Mouse (Mus musculus) lung, embryonic 15.5 days (tissue): ENCODE measurements at regions not wholly inside any gene's neighbourhood (a gene's known extent, or its start where the extent isn't known, plus 50 kb on each side); places are given as distances from the start of the nearest gene placed in this dataset.

Experiments used
- ATAC-seq: fragments of 200-750 bp; cut with Nextera tagmentation; 2 replicates; pipeline ENCODE4 v1.8.0; 2017; ENCODE audit warnings: moderate number of reproducible peaks, borderline replicate concordance; ENCODE audit not compliant: low FRiP score, low TSS enrichment; ENCODE audit errors: extremely low read depth
- H3K27ac ChIP-seq: fragments of 300-500 bp; sonication (generic); 2 replicates; pipeline ENCODE4 v1.5.1; 2015; ENCODE audit warnings: moderate library complexity, mild to moderate bottlenecking, inconsistent platforms
- H3K27me3 ChIP-seq: fragments of 300-500 bp; sonication (generic); 2 replicates; pipeline ENCODE4 v1.6.1; 2015; ENCODE audit warnings: inconsistent platforms
- H3K36me3 ChIP-seq: fragments of 300-500 bp; sonication (generic); 2 replicates; pipeline ENCODE4 v1.6.1; 2015; ENCODE audit warnings: inconsistent platforms
- H3K4me1 ChIP-seq: fragments of 300-500 bp; sonication (generic); 2 replicates; pipeline ENCODE4 v1.6.1; 2015; ENCODE audit warnings: inconsistent platforms
- H3K4me2 ChIP-seq: fragments of 300-500 bp; sonication (generic); 2 replicates; pipeline ENCODE4 v1.6.1; 2015; ENCODE audit warnings: inconsistent platforms, mild to moderate bottlenecking, moderate library complexity
- H3K4me3 ChIP-seq: fragments of 300-500 bp; sonication (generic); 2 replicates; pipeline ENCODE4 v1.5.1; 2015; ENCODE audit warnings: mild to moderate bottlenecking, inconsistent platforms
- H3K9ac ChIP-seq: fragments of 300-500 bp; sonication (generic); 2 replicates; pipeline ENCODE4 v1.6.1; 2015; ENCODE audit warnings: inconsistent platforms
- H3K9me3 ChIP-seq: fragments of 300-500 bp; sonication (generic); 2 replicates; pipeline ENCODE4 v1.6.1; 2016; ENCODE audit warnings: inconsistent platforms
- WGBS: fragments of 180-500 bp; shearing (Covaris S2); methylation state at CpG from one replicate; pipeline ENCODE4 v1.1.7; 2015; 5-methylcytosine and 5-hydroxymethylcytosine counted together

- 69% methylated on average over 1 of the region's 1 CpGs for WGBS
- ATAC-seq, result no peak
Observed at GRCm38 (mm10) chr12:95631029-95631428, 61.0 kb upstream of the Flrt2 start.

GRCm38 (mm10) chr12:95636647-95637046 is 55.4 kb upstream of the Flrt2 start:
- Histone ChIP-seq H3K4me1 (no peaks in the 10 kb centered on the region), H3K36me3 (no peaks in the 10 kb centered on the region), H3K27ac (no peak overlapping the region), H3K9me3 (no peaks in the 10 kb centered on the region), H3K9ac (no peak overlapping the region), H3K4me3 (no peak overlapping the region), H3K4me2 (no peak overlapping the region), H3K27me3 (no peaks in the 10 kb centered on the region)
- no peak for ATAC-seq

More at GRCm38 (mm10) chr12:95631029-95631428, 61.0 kb upstream of the Flrt2 start:
- no peak overlapping the region for H3K4me2 ChIP-seq
- no peak overlapping the region for H3K4me3 ChIP-seq
- no peak overlapping the region for H3K27ac ChIP-seq
- H3K27me3 ChIP-seq, result no peaks in the 10 kb centered on the region
- no peaks in the 10 kb centered on the region for H3K4me1 ChIP-seq
- no peaks in the 10 kb centered on the region for H3K9me3 ChIP-seq
- no peak overlapping the region for H3K9ac ChIP-seq
- no peaks in the 10 kb centered on the region for H3K36me3 ChIP-seq

GRCm38 (mm10) chr12:95639892-95640291 is 52.1 kb upstream of the Flrt2 start:
- no peaks in the 10 kb centered on the region for H3K36me3 ChIP-seq
- no peak overlapping the region for H3K27ac ChIP-seq
- no peaks in the 10 kb centered on the region for H3K9me3 ChIP-seq
- no peak overlapping the region for H3K4me2 ChIP-seq
- H3K4me1 ChIP-seq, result no peaks in the 10 kb centered on the region
- ATAC-seq, result no peak
- H3K9ac ChIP-seq, result no peak overlapping the region
- H3K27me3 ChIP-seq, result no peaks in the 10 kb centered on the region
- no peak overlapping the region for H3K4me3 ChIP-seq

GRCm38 (mm10) chr12:95641628-95642027 is 50.4 kb upstream of the Flrt2 start:
- no peak for ATAC-seq
- H3K9me3 ChIP-seq, result no peaks in the 10 kb centered on the region
- H3K4me3 ChIP-seq, result no peak overlapping the region
- no peak overlapping the region for H3K9ac ChIP-seq
- no peaks in the 10 kb centered on the region for H3K36me3 ChIP-seq
- no peaks in the 10 kb centered on the region for H3K27me3 ChIP-seq
- no peaks in the 10 kb centered on the region for H3K4me1 ChIP-seq
- no peak overlapping the region for H3K4me2 ChIP-seq
- H3K27ac ChIP-seq, result no peak overlapping the region
